Mouse (Mus musculus) embryonic facial prominence, embryonic 11.5 days (tissue): Measurements from ENCODE around the gene P2ry2. TPM values are rescaled to one million over a fixed set of nuclear protein-coding genes. Genes with fewer than 3 reads are reported as not detected.

Source experiments
- ATAC-seq: fragments of 200-750 bp; cut with Nextera tagmentation; replicated peaks from 2 replicates; pipeline ENCODE4 v1.8.0; 2017; ENCODE audit warnings: low read depth; ENCODE audit not compliant: insufficient number of reproducible peaks, low FRiP score, low TSS enrichment
- DNase-seq: peaks from one replicate; pipeline ENCODE4 v3.0.0-alpha.2; 2015; ENCODE audit warnings: low spot score
- H3K27ac ChIP-seq: fragments of 300-500 bp; sonication (generic); replicated peaks from 2 replicates; pipeline ENCODE4 v1.5.1; 2014; ENCODE audit warnings: mild to moderate bottlenecking, low read depth, low read length, control low read depth
- H3K27me3 ChIP-seq: fragments of 300-500 bp; sonication (generic); 2 replicates; pipeline ENCODE4 v1.6.1; 2014; ENCODE audit warnings: mild to moderate bottlenecking, low read length, moderate library complexity, mixed read lengths; ENCODE audit not compliant: control insufficient read depth, insufficient read depth
- H3K36me3 ChIP-seq: fragments of 300-500 bp; sonication (generic); replicated peaks from 2 replicates; pipeline ENCODE4 v1.6.1; 2014; ENCODE audit warnings: low read depth, mild to moderate bottlenecking, low read length, moderate library complexity, mixed read lengths; ENCODE audit not compliant: control insufficient read depth, insufficient read depth
- H3K4me1 ChIP-seq: fragments of 300-500 bp; sonication (generic); 2 replicates; pipeline ENCODE4 v1.6.1; 2014; ENCODE audit warnings: low read length, mixed read lengths; ENCODE audit not compliant: control insufficient read depth, insufficient read depth
- H3K4me2 ChIP-seq: fragments of 300-500 bp; sonication (generic); 2 replicates; pipeline ENCODE4 v1.6.1; 2014; ENCODE audit warnings: low read depth, mild to moderate bottlenecking, control low read depth, low read length, moderate library complexity
- H3K4me3 ChIP-seq: fragments of 300-500 bp; sonication (generic); 2 replicates; pipeline ENCODE4 v1.5.1; 2014; ENCODE audit warnings: low read depth, low read length, control low read depth
- H3K9ac ChIP-seq: fragments of 300-500 bp; sonication (generic); replicated peaks from 2 replicates; pipeline ENCODE4 v1.6.1; 2014; ENCODE audit warnings: mild to moderate bottlenecking, control low read depth, low read length
- H3K9me3 ChIP-seq: fragments of 300-500 bp; sonication (generic); replicated peaks from 2 replicates; pipeline ENCODE4 v1.6.1; 2016; ENCODE audit warnings: mild to moderate bottlenecking, low read length, inconsistent platforms, mixed read lengths; ENCODE audit not compliant: control insufficient read depth
- WGBS: fragments of 180-500 bp; shearing (Covaris S2); extraction: QIAGEN DNeasy Blood & Tissue Kit; methylation state at CpG from one replicate; pipeline ENCODE4 v1.1.7; 2014; 5-methylcytosine and 5-hydroxymethylcytosine counted together
- polyA plus RNA-seq: library from polyadenylated mRNA; unstranded; fragments of >200 nt; fragmentation: Nextera tagmentation; extraction: Ambion mirVana; gene quantifications from 2 replicates; pipeline ENCODE4 v1.2.1, GENCODE M21; 2014

Gene P2ry2
- 0.31 and 0.46 TPM in 2 replicates for polyA plus RNA-seq

- Histone ChIP-seq H3K36me3 (no peaks in the 10 kb centered on the region), H3K9me3 (no peaks in the 10 kb centered on the region), H3K4me3 (peak within 1 kb of the TSS; percentile 48), H3K27me3 (peaks cover 27% of the 10 kb centered on the region), H3K27ac (no peak within 1 kb of the TSS), H3K4me2 (peak within 1 kb of the TSS; percentile 98), H3K4me1 (no peaks in the 10 kb centered on the region), H3K9ac (peak within 1 kb of the TSS; percentile 47)
- DNase-seq (no peak), ATAC-seq (no peak)
- WGBS, result 54% methylated on average over 4 of the region's 4 CpGs
These were observed at the start of gene P2ry2 for GRCm38 (mm10) chr7:101012541-101012940. TSS of gene P2ry2 (minus strand) at chr7:101012866.

- ATAC-seq, result no peak
- H3K4me2 ChIP-seq, result no peak overlapping the region
- WGBS, result 64% methylated on average over 6 of the region's 6 CpGs
- H3K9ac ChIP-seq, result no peak overlapping the region
- no peak overlapping the region for H3K27ac ChIP-seq
- no peak for DNase-seq
- no peaks in the 10 kb centered on the region for H3K36me3 ChIP-seq
- no peaks in the 10 kb centered on the region for H3K9me3 ChIP-seq
- no peak overlapping the region for H3K4me3 ChIP-seq
- no peaks in the 10 kb centered on the region for H3K4me1 ChIP-seq
- H3K27me3 ChIP-seq, result no peaks in the 10 kb centered on the region
These were observed 49.6 kb upstream of the P2ry2 start for GRCm38 (mm10) chr7:101062246-101062645.

- ATAC-seq, result no peak
- DNase-seq, result peak; percentile 86
- WGBS, result 8% methylated on average over 17 of the region's 17 CpGs
- Histone ChIP-seq H3K4me1 (no peaks in the 10 kb centered on the region), H3K27me3 (no peaks in the 10 kb centered on the region), H3K27ac (no peak overlapping the region), H3K4me3 (no peak overlapping the region), H3K9me3 (no peaks in the 10 kb centered on the region), H3K36me3 (no peaks in the 10 kb centered on the region), H3K4me2 (no peak overlapping the region), H3K9ac (no peak overlapping the region)
These were observed 48.7 kb upstream of the P2ry2 start for GRCm38 (mm10) chr7:101061381-101061780.

DNA sequence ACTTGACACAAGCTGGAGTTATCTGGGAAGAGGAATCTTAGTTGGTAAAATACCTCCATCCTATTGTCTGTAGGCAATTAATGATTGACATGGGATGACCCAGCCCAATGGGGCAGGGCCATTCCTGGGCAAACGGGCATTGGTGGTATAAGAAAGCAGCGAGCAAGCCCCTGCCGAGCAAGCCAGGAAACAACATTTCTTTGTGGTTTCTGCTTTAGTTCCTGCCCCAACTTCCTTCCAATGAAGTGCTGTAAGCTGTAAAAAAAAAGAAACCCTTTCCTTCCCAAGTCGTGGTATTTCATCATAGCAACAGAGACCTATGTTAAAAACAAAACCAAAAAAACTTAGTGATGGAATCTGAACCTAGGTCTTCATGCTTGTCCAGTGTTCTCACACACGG lies 47.8 kb upstream of the P2ry2 start:
- Histone ChIP-seq H3K4me3 (no peak overlapping the region), H3K4me2 (no peak overlapping the region), H3K9ac (no peak overlapping the region), H3K27ac (no peak overlapping the region), H3K27me3 (no peaks in the 10 kb centered on the region), H3K9me3 (no peaks in the 10 kb centered on the region), H3K36me3 (no peaks in the 10 kb centered on the region), H3K4me1 (no peaks in the 10 kb centered on the region)
- no peak for ATAC-seq
- WGBS, result 67% methylated on average over 5 of the region's 5 CpGs
- no peak for DNase-seq

DNA sequence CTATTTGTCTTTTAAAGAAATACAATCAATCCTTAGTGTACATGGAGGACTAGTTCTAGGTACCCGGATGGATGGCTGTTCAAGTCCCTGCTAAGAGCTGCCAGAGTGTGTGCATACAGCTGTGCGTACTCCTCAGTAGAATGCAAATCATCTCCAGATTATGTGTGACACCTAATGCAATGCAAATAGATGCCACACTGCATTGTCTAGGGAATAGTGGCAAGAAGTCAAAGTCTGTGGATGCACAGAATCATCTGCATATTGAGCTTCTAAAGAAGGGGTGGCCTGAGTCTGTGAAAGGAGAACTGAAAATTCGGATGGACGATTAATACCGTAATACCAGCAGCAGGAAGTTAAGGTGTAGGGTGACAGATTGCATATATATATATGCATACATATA lies 46.5 kb upstream of the P2ry2 start:
- Histone ChIP-seq H3K4me3 (no peak overlapping the region), H3K36me3 (no peaks in the 10 kb centered on the region), H3K27me3 (no peaks in the 10 kb centered on the region), H3K9ac (no peak overlapping the region), H3K27ac (no peak overlapping the region), H3K9me3 (no peaks in the 10 kb centered on the region), H3K4me2 (no peak overlapping the region), H3K4me1 (no peaks in the 10 kb centered on the region)
- DNase-seq (no peak), ATAC-seq (no peak)
- WGBS, result 87% methylated on average over 5 of the region's 5 CpGs

DNA sequence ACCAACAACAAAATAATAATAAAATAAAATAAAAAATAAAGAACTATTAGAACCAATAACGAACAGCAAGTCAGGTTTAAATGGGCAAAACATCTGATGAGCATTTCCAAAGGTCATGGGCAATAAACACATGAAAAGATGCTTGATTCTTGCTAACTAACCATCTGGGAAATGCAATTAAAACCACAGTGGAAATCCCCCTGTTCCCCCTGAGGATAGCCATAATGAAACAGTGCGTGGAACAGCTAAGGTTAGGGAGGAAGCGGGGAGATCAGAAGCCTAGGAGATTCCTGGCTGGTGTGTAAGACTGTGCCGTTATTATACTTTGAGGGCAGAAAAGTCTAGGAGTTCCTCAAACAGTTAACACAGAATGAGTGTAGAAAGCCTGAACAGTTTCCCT lies 44.6 kb upstream of the P2ry2 start:
- Histone ChIP-seq H3K4me1 (no peaks in the 10 kb centered on the region), H3K36me3 (no peaks in the 10 kb centered on the region), H3K4me3 (no peak overlapping the region), H3K27me3 (no peaks in the 10 kb centered on the region), H3K9ac (no peak overlapping the region), H3K27ac (no peak overlapping the region), H3K4me2 (no peak overlapping the region), H3K9me3 (no peaks in the 10 kb centered on the region)
- WGBS, result 46% methylated on average over 4 of the region's 4 CpGs
- DNase-seq, result no peak
- no peak for ATAC-seq

DNA sequence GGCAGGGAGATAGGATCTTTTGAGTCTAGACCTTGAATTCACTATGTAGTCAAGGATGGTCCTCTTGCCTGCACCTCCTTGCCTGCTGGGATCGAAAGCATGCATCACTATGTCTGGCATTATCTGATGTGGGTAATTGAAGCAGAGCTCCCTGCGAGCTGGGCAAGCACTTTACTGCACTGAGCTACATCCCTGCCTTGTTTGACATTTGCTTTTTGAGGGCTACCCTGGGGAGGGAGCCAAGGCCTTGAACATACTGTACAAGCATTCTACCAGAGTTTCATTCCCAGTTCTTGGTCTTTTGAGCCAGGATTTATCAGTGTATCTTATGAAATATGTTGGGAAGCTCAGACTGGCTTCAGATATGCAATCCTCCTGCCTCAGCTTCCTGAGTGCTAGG lies 40.5 kb upstream of the P2ry2 start:
- 59% methylated on average over 2 of the region's 2 CpGs for WGBS
- H3K4me2 ChIP-seq, result no peak overlapping the region

GRCm38 (mm10) chr7:101051551-101052221 lies 39.0 kb upstream of the P2ry2 start:
- Histone ChIP-seq H3K9ac (no peak overlapping the region), H3K27ac (no peak overlapping the region), H3K4me3 (no peak overlapping the region), H3K36me3 (no peaks in the 10 kb centered on the region), H3K4me1 (no peaks in the 10 kb centered on the region), H3K27me3 (no peaks in the 10 kb centered on the region), H3K4me2 (no peak overlapping the region), H3K9me3 (no peaks in the 10 kb centered on the region)
- WGBS, result 13% methylated on average over 11 of the region's 11 CpGs
- DNase-seq (peak; percentile 90), ATAC-seq (peak; percentile 40; the same call in 1 of the 2 replicates)

More for the DNA sequence above, 40.5 kb upstream of the P2ry2 start:
- Histone ChIP-seq H3K9ac (no peak overlapping the region), H3K27ac (no peak overlapping the region), H3K9me3 (no peaks in the 10 kb centered on the region), H3K27me3 (no peaks in the 10 kb centered on the region), H3K36me3 (no peaks in the 10 kb centered on the region), H3K4me3 (no peak overlapping the region), H3K4me1 (no peaks in the 10 kb centered on the region)
- ATAC-seq (no peak), DNase-seq (no peak)
